Mouse (Mus musculus) midbrain, embryonic 12.5 days (tissue): ENCODE data around the gene Gm17482. TPM values are rescaled to one million over a fixed set of nuclear protein-coding genes. Genes with fewer than 3 reads are reported as not detected.

Source experiments
- ATAC-seq: fragments of 200-750 bp; cut with Nextera tagmentation; 2 replicates; pipeline ENCODE4 v1.8.0; 2017; ENCODE audit warnings: low read depth, moderate TSS enrichment, moderate library complexity; ENCODE audit not compliant: low FRiP score
- H3K27ac ChIP-seq: fragments of 300-500 bp; sonication (generic); replicated peaks from 2 replicates; pipeline ENCODE4 v1.5.1; 2016; ENCODE audit warnings: mild to moderate bottlenecking
- H3K27me3 ChIP-seq: fragments of 300-500 bp; sonication (generic); 2 replicates; pipeline ENCODE4 v1.6.1; 2016; ENCODE audit warnings: mild to moderate bottlenecking
- H3K36me3 ChIP-seq: fragments of 300-500 bp; sonication (generic); 2 replicates; pipeline ENCODE4 v1.6.1; 2016
- H3K4me1 ChIP-seq: fragments of 300-500 bp; sonication (generic); 2 replicates; pipeline ENCODE4 v1.6.1; 2016
- H3K4me2 ChIP-seq: fragments of 300-500 bp; sonication (generic); replicated peaks from 2 replicates; pipeline ENCODE4 v1.6.1; 2016; ENCODE audit warnings: mild to moderate bottlenecking, moderate library complexity
- H3K4me3 ChIP-seq: fragments of 300-500 bp; sonication (generic); 2 replicates; pipeline ENCODE4 v1.5.1; 2016; ENCODE audit warnings: mild to moderate bottlenecking
- H3K9ac ChIP-seq: fragments of 300-500 bp; sonication (generic); replicated peaks from 2 replicates; pipeline ENCODE4 v1.6.1; 2016; ENCODE audit warnings: mild to moderate bottlenecking, moderate library complexity
- H3K9me3 ChIP-seq: fragments of 300-500 bp; sonication (generic); 2 replicates; pipeline ENCODE4 v1.6.1; 2016; ENCODE audit warnings: mild to moderate bottlenecking
- WGBS: fragments of 180-500 bp; shearing (Covaris S2); methylation state at CpG from one replicate; pipeline ENCODE4 v1.1.7; 2016; 5-methylcytosine and 5-hydroxymethylcytosine counted together
- polyA plus RNA-seq: library from polyadenylated mRNA; unstranded; fragments of >200 nt; fragmentation: Nextera tagmentation; extraction: Ambion mirVana; gene quantifications from 2 replicates; pipeline ENCODE4 v1.2.1, GENCODE M21; 2016

Gm17482 gene
- polyA plus RNA-seq, 1 experiment from 2014 or later = not detected

- H3K9me3 ChIP-seq = no peaks in the 10 kb centered on the region
- ATAC-seq = no peak
- WGBS = 26% methylated on average over 7 of the region's 10 CpGs
- H3K4me2 ChIP-seq = peak within 1 kb of the TSS; percentile 31
- peaks cover 14% of the 10 kb centered on the region for H3K4me1 ChIP-seq
- no peak within 1 kb of the TSS for H3K27ac ChIP-seq
- H3K36me3 ChIP-seq = no peaks in the 10 kb centered on the region
- H3K27me3 ChIP-seq = peaks cover 22% of the 10 kb centered on the region
- H3K9ac ChIP-seq = no peak within 1 kb of the TSS
- no peak within 1 kb of the TSS for H3K4me3 ChIP-seq
Measured at GRCm38 (mm10) chr6:115252099-115252873, 25.1 kb downstream of the Gm17482 start, which contains the start of gene Timp4. Gene Timp4 (minus strand): TSS chr6:115252205.

DNA sequence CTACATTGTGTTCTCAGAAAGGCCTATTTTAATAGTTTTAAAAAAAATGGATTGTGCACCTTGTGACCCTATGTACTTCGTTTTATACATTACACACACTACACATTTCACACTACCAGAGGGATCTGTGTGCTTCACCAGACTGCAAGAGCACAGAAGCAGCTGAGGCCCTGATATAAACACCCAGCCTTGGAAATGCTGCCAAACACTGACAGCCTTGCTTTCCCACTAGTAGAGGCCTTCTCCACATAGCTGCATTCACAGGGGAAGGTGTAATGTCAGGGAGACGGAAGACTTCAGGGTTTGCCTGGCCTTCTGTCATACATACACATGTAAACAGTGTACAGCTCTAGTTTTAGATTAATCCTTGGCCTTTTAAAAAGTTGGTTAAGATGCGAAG is 28.0 kb downstream of the Gm17482 start:
- Histone ChIP-seq H3K9ac (no peak overlapping the region), H3K4me1 (peaks cover 14% of the 10 kb centered on the region), H3K36me3 (no peaks in the 10 kb centered on the region), H3K27me3 (peaks cover 16% of the 10 kb centered on the region), H3K9me3 (no peaks in the 10 kb centered on the region), H3K27ac (no peak overlapping the region), H3K4me3 (no peak overlapping the region), H3K4me2 (no peak overlapping the region)
- 79% methylated on average over 3 of the region's 3 CpGs for WGBS
- no peak for ATAC-seq

- Histone ChIP-seq H3K4me2 (no peak overlapping the region), H3K4me3 (no peak overlapping the region), H3K27ac (no peak overlapping the region), H3K9me3 (no peaks in the 10 kb centered on the region), H3K27me3 (no peaks in the 10 kb centered on the region), H3K4me1 (no peaks in the 10 kb centered on the region), H3K36me3 (no peaks in the 10 kb centered on the region), H3K9ac (no peak overlapping the region)
- 92% methylated on average over 3 of the region's 3 CpGs for WGBS
- ATAC-seq = no peak
Measured at GRCm38 (mm10) chr6:115260507-115260906, 33.4 kb downstream of the Gm17482 start.

DNA sequence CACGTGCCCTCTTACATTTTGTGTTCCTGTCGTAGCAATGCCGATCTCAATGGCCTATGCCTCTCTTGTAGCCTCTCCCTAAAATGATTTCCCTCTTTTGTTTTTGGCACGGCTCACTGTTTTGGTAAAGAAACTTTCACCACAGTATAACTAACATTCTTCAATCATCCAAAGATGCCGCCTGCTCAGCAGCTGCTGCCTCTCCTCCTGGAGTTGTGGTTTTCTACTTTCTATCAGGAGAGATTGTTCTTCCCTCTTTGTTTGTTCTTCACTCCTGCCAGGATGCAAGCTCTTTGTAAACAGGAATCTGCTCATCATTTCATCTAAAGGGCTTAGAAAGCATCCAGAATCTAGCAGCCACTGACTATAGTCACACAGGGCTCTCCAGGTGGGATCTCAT is 39.6 kb downstream of the Gm17482 start:
- Histone ChIP-seq H3K4me2 (no peak overlapping the region), H3K9ac (no peak overlapping the region), H3K4me3 (no peak overlapping the region), H3K9me3 (no peaks in the 10 kb centered on the region), H3K27me3 (no peaks in the 10 kb centered on the region), H3K27ac (no peak overlapping the region), H3K36me3 (no peaks in the 10 kb centered on the region), H3K4me1 (peaks cover 4% of the 10 kb centered on the region; the same call in 1 of the 2 replicates)
- WGBS = 85% methylated on average over 5 of the region's 5 CpGs
- no peak for ATAC-seq

DNA sequence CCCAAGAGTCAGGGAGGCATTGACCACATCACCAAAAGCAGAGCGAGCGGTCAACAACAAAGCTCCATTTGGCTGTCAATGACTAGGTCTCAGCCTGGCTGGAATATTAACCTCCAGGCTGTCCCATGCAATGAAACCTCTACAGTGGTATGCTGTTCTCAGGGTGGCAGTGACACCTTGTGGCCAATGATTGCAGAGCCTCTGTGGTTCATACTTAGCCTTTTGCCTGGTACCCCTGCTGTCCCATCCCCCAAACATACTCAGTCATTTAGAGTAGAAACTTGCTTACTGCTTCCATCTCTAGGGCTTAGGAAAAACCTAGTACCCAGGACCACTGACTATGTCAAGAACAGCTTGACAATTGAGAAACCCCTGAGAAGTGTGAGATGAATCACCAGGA is 40.8 kb downstream of the Gm17482 start:
- Histone ChIP-seq H3K4me2 (no peak overlapping the region), H3K9ac (no peak overlapping the region), H3K36me3 (no peaks in the 10 kb centered on the region), H3K4me3 (no peak overlapping the region), H3K27me3 (no peaks in the 10 kb centered on the region), H3K9me3 (no peaks in the 10 kb centered on the region), H3K27ac (no peak overlapping the region), H3K4me1 (peaks cover 9% of the 10 kb centered on the region; the same call in 1 of the 2 replicates)
- peak; percentile 69; the same call in 1 of the 2 replicates for ATAC-seq
- 50% methylated on average over 2 of the region's 2 CpGs for WGBS

DNA sequence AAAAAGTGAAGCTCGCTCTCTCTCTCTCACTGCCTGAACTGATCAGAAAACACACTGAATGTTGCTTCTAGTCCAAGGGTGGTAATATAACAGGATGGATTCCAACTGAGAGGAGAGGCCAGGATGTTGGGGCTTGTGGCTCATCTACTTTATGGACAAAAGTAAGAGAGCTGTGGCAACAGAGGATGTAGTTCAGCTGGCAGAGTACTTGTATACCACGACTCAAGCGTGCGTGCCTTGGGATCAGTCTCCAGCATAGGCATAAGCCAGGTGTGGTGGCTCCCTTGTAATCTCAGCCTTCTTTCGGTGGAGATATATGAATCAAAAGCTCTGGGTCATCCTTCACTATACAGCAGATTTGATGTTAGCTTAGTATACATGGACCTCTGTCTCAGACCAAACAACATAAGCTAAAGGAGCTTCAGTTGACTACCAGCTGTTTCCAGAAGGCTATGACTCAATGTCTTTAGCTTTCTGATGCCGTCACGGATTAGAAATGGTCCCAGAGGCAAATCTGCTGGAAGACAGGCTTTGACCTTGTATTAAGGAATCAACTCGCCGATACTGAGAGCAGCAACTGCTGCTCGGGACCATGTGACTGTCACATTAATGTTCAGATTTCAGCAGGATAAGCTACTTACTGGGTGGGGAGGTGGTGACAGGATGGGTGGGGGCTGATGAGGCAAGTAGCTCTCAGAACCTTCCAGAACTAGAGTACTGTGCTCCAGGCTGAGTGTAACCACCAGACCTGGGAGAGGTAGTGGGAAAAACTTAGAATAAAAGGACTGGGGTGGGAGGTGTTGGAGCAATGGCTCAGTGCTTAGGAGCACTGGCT is 41.6 kb downstream of the Gm17482 start:
- no peak overlapping the region for H3K4me2 ChIP-seq
- no peak for ATAC-seq
- peaks cover 9% of the 10 kb centered on the region; the same call in 1 of the 2 replicates for H3K4me1 ChIP-seq

DNA sequence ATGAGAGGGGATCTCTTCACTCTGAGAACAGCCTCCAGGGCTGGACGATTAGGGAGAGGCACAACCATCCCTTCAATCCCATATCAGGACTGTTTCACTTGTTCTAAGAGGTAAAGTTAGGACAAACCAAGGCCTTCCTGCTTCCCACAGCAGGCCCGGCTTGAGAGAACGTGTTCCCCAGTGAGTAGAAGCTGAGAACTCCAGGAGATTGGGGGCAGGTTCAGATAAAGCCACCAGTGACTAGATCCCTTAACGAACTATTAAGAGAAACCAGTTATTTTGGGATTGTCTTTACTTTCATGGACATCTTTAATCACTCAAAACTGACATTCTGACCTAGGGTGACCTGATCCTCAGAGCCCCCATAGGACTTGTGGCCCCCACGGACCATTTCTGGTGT is 42.4 kb downstream of the Gm17482 start:
- ATAC-seq = no peak
- WGBS = 79% methylated on average over 5 of the region's 5 CpGs
- no peak overlapping the region for H3K27ac ChIP-seq

More for the DNA sequence above, 41.6 kb downstream of the Gm17482 start:
- Histone ChIP-seq H3K9me3 (no peaks in the 10 kb centered on the region), H3K27ac (no peak overlapping the region), H3K36me3 (no peaks in the 10 kb centered on the region), H3K4me3 (no peak overlapping the region), H3K9ac (no peak overlapping the region), H3K27me3 (no peaks in the 10 kb centered on the region)
- 86% methylated on average over 10 of the region's 10 CpGs for WGBS

GRCm38 (mm10) chr6:115270085-115270484 is 42.9 kb downstream of the Gm17482 start:
- peaks cover 9% of the 10 kb centered on the region; the same call in 1 of the 2 replicates for H3K4me1 ChIP-seq
- H3K36me3 ChIP-seq = no peaks in the 10 kb centered on the region
- no peak overlapping the region for H3K4me2 ChIP-seq
- 76% methylated on average over 2 of the region's 2 CpGs for WGBS
- H3K27me3 ChIP-seq = no peaks in the 10 kb centered on the region
- H3K9me3 ChIP-seq = no peaks in the 10 kb centered on the region
- no peak for ATAC-seq
- no peak overlapping the region for H3K4me3 ChIP-seq
- H3K27ac ChIP-seq = no peak overlapping the region
- H3K9ac ChIP-seq = no peak overlapping the region

More for the DNA sequence above, 42.4 kb downstream of the Gm17482 start:
- Histone ChIP-seq H3K36me3 (no peaks in the 10 kb centered on the region), H3K4me3 (no peak overlapping the region), H3K9ac (no peak overlapping the region), H3K4me1 (peaks cover 9% of the 10 kb centered on the region; the same call in 1 of the 2 replicates), H3K27me3 (no peaks in the 10 kb centered on the region), H3K9me3 (no peaks in the 10 kb centered on the region), H3K4me2 (no peak overlapping the region)

DNA sequence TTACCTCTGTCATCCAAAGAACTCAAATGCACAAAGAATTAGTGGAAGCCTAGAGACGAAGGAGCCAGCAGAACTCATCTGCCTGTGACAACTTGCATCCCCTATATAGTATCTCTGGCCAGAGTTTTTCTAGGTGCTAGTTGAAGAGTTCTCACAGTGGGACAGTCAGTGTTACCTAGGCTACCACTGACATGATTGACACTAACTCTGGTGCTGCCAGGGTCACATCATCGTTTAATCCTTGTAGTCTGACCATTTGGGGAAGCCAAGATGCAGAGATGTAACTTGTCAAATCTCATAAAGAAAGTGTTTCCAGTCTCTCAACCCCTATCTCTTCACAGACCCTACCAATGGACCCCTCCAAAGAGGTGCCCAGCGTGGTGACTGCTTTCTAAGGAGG is 44.2 kb downstream of the Gm17482 start:
- H3K4me2 ChIP-seq = no peak overlapping the region
- WGBS = 69% methylated on average over 3 of the region's 3 CpGs
- H3K27ac ChIP-seq = no peak overlapping the region
- ATAC-seq = no peak
- no peaks in the 10 kb centered on the region for H3K36me3 ChIP-seq
- no peaks in the 10 kb centered on the region for H3K27me3 ChIP-seq
- no peak overlapping the region for H3K4me3 ChIP-seq
- H3K9me3 ChIP-seq = no peaks in the 10 kb centered on the region
- H3K9ac ChIP-seq = no peak overlapping the region
- H3K4me1 ChIP-seq = peaks cover 9% of the 10 kb centered on the region; the same call in 1 of the 2 replicates

GRCm38 (mm10) chr6:115271866-115272271 is 44.7 kb downstream of the Gm17482 start:
- H3K36me3 ChIP-seq = no peaks in the 10 kb centered on the region
- ATAC-seq = no peak
- H3K9ac ChIP-seq = no peak overlapping the region
- no peak overlapping the region for H3K4me3 ChIP-seq
- no peak overlapping the region for H3K27ac ChIP-seq
- H3K27me3 ChIP-seq = no peaks in the 10 kb centered on the region
- H3K9me3 ChIP-seq = no peaks in the 10 kb centered on the region
- H3K4me1 ChIP-seq = peaks cover 9% of the 10 kb centered on the region; the same call in 1 of the 2 replicates
- 28% methylated on average over 4 of the region's 4 CpGs for WGBS
- H3K4me2 ChIP-seq = no peak overlapping the region

- 88% methylated on average over 10 of the region's 10 CpGs for WGBS
Measured at GRCm38 (mm10) chr6:115273346-115273745, 46.2 kb downstream of the Gm17482 start.

GRCm38 (mm10) chr6:115274705-115275104 is 47.6 kb downstream of the Gm17482 start:
- Histone ChIP-seq H3K9me3 (no peaks in the 10 kb centered on the region), H3K36me3 (no peaks in the 10 kb centered on the region), H3K9ac (no peak overlapping the region), H3K4me2 (no peak overlapping the region), H3K27me3 (no peaks in the 10 kb centered on the region), H3K4me1 (peaks cover 9% of the 10 kb centered on the region; the same call in 1 of the 2 replicates), H3K27ac (no peak overlapping the region), H3K4me3 (no peak overlapping the region)
- 86% methylated on average over 9 of the region's 9 CpGs for WGBS
- no peak for ATAC-seq

More at GRCm38 (mm10) chr6:115273346-115273745, 46.2 kb downstream of the Gm17482 start:
- Histone ChIP-seq H3K4me3 (no peak overlapping the region), H3K27ac (no peak overlapping the region), H3K9me3 (no peaks in the 10 kb centered on the region), H3K4me2 (no peak overlapping the region), H3K4me1 (peaks cover 9% of the 10 kb centered on the region; the same call in 1 of the 2 replicates), H3K27me3 (no peaks in the 10 kb centered on the region), H3K36me3 (no peaks in the 10 kb centered on the region), H3K9ac (no peak overlapping the region)
- no peak for ATAC-seq
